Mouse (Mus musculus) thymus, adult 2 months (tissue): Measurements from ENCODE around the gene Rhoc. TPM values are rescaled to one million over a fixed set of nuclear protein-coding genes. Genes with fewer than 3 reads are reported as not detected.
"Not testable (repeated sequence)": the region's sequence is repeated elsewhere in the genome, so short reads cannot be mapped to it uniquely, and the experiment has no call there.

Experiments used
- DNase-seq: peaks from one replicate; pipeline ENCODE4 v3.0.0; 2021
- H3K27ac ChIP-seq: fragments of 200-500 bp; 2 replicates; pipeline ENCODE4 v1.5.1; 2012; ENCODE audit warnings: low read length, control low read depth; ENCODE audit not compliant: control insufficient read depth, insufficient read depth
- H3K27me3 ChIP-seq: fragments of 200-500 bp; 2 replicates; pipeline ENCODE4 v1.6.1; 2012; ENCODE audit warnings: mild to moderate bottlenecking, low read length, moderate library complexity, mixed read lengths; ENCODE audit not compliant: control insufficient read depth, insufficient read depth
- H3K36me3 ChIP-seq: fragments of 200-500 bp; 2 replicates; pipeline ENCODE4 v1.6.1; 2012; ENCODE audit warnings: mild to moderate bottlenecking, low read length, moderate library complexity; ENCODE audit not compliant: control insufficient read depth, insufficient read depth
- H3K4me1 ChIP-seq: fragments of 200-500 bp; replicated peaks from 2 replicates; pipeline ENCODE4 v1.6.1; 2012; ENCODE audit warnings: low read length; ENCODE audit not compliant: control insufficient read depth, insufficient read depth
- H3K4me3 ChIP-seq: fragments of 200-500 bp; 2 replicates; pipeline ENCODE4 v1.5.1; 2012; ENCODE audit warnings: mild to moderate bottlenecking, low read length, control low read depth, moderate library complexity; ENCODE audit not compliant: control insufficient read depth, insufficient read depth
- CTCF ChIP-seq: fragments of 200-500 bp; IDR thresholded peaks from 2 replicates; pipeline ENCODE4 v1.5.1; 2012; ENCODE audit warnings: mild to moderate bottlenecking, control low read depth, low read length, moderate library complexity, borderline replicate concordance; ENCODE audit not compliant: control insufficient read depth, poor library complexity, insufficient read depth; ENCODE audit errors: extremely low read depth
- POLR2A ChIP-seq: fragments of 200-500 bp; IDR thresholded peaks from 2 replicates; pipeline ENCODE4 v1.6.1; 2012; ENCODE audit warnings: mild to moderate bottlenecking, low read length, control low read depth, moderate library complexity; ENCODE audit not compliant: control insufficient read depth, poor library complexity, insufficient read depth; ENCODE audit errors: extremely low read depth
- WGBS: fragments of 180-500 bp; shearing (Covaris S2); methylation state at CpG from one replicate; pipeline ENCODE4 v1.1.7; 2018; 5-methylcytosine and 5-hydroxymethylcytosine counted together
- polyA plus RNA-seq: library from polyadenylated mRNA; depleted of rRNA; stranded (reverse); fragments of >200 nt; gene quantifications from 2 replicates; pipeline ENCODE4 v1.2.3, GENCODE M21; 2012; rRNA removed

Rhoc gene
- polyA plus RNA-seq = 14.8 and 23.5 TPM in 2 replicates

DNA sequence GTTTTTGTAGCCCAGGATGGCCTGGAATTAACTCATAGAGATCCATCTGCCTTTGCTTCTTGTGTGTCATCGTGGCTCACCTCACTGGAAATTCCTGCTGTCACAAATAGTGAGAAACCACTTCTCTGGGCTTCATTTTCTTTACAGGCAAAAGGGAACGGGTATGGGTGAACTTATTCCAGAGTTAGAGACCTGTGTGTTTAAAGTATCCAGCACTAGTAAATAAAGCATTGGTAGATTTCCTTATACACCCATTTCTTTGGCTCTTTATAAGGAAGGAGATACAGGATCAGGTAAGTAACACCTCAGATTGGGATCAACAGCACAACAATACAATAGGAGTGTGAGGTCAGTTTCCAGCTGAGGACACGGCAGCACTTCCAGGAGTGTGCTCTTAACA is at the start of gene Rhoc:
Gene Rhoc (plus strand): TSS at position 301 of the 400 bp plus-strand sequence.
- Histone ChIP-seq H3K4me3 (peak within 1 kb of the TSS; percentile 44), H3K27me3 (peaks cover 6% of the 10 kb centered on the region; the same call in 1 of the 2 replicates), H3K27ac (no peak within 1 kb of the TSS), H3K36me3 (no peaks in the 10 kb centered on the region), H3K4me1 (peaks cover 15% of the 10 kb centered on the region)
- no peak for DNase-seq
- WGBS = 67% methylated on average over 3 of the region's 3 CpGs
- TF ChIP-seq POLR2A = no peak
- no peak for TF ChIP-seq CTCF

GRCm38 (mm10) chr3:104741954-104742353 is 46.2 kb upstream of the Rhoc start:
- Histone ChIP-seq H3K27ac (no peak overlapping the region), H3K36me3 (no peaks in the 10 kb centered on the region), H3K27me3 (no peaks in the 10 kb centered on the region), H3K4me1 (no peaks in the 10 kb centered on the region), H3K4me3 (no peak overlapping the region)
- WGBS = 97% methylated on average over 3 of the region's 3 CpGs
- no peak for TF ChIP-seq POLR2A
- DNase-seq = no peak

GRCm38 (mm10) chr3:104743161-104743560 is 45.0 kb upstream of the Rhoc start:
- WGBS = 100% methylated on average over 1 of the region's 1 CpGs
- H3K36me3 ChIP-seq = no peaks in the 10 kb centered on the region
- no peaks in the 10 kb centered on the region for H3K4me1 ChIP-seq
- H3K27ac ChIP-seq = no peak overlapping the region
- TF ChIP-seq CTCF (no peak), POLR2A (no peak)
- H3K4me3 ChIP-seq = no peak overlapping the region
- H3K27me3 ChIP-seq = no peaks in the 10 kb centered on the region
- no peak for DNase-seq

GRCm38 (mm10) chr3:104743864-104744263 is 44.3 kb upstream of the Rhoc start:
- Histone ChIP-seq H3K4me1 (no peaks in the 10 kb centered on the region), H3K27ac (no peak overlapping the region), H3K4me3 (no peak overlapping the region), H3K27me3 (no peaks in the 10 kb centered on the region), H3K36me3 (no peaks in the 10 kb centered on the region)
- TF ChIP-seq POLR2A (no peak), CTCF (no peak)
- 24% methylated on average over 1 of the region's 1 CpGs for WGBS
- DNase-seq = no peak

DNA sequence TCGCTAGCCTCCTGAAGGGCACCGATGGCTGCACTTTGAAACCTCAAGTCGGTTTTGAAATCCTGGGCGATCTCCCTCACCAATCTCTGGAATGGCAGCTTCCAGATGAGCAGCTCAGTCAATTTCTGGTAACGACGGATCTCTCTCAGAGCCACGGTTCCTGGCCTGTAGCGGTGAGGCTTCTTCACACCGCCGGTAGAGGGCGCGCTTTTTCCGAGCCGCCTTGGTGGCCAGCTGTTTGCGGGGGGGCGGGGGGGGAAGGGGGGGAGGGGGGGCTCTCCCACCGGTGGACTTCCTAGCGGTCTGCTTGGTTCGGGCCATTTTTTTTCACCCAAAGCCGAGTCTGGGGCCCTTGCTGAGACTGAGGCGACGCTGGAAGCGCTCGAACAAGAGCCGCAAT is 35.3 kb upstream of the Rhoc start:
- H3K4me1 ChIP-seq, H3K4me3 ChIP-seq, H3K36me3 ChIP-seq, H3K27me3 ChIP-seq, H3K27ac ChIP-seq: not testable (repeated sequence)
- DNase-seq = peak; percentile 22
- WGBS = 34% methylated on average over 19 of the region's 25 CpGs

DNA sequence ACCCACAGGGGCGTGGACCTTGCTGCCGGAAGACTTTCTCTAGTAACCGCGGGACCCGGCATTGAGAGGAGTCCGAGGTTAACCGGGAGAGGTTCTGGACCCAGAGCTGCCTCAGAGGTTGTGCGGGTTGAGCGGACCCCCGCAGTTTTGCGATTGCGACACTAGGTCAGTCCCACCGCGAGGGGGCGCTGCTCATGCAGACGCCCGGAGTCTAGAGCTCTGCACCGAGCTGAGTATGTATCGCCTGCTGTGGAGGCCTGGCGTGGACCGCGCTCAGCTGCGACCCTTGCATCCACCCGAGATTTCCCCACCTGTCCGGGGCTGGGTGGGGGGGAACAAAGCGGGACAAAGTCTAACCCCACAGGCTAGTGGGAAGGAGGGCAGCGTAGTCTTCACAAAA is 29.8 kb upstream of the Rhoc start:
- no peaks in the 10 kb centered on the region; the same call in 1 of the 2 replicates for H3K4me1 ChIP-seq
- H3K27me3 ChIP-seq = no peaks in the 10 kb centered on the region; the same call in 1 of the 2 replicates
- TF ChIP-seq CTCF (peak; percentile 99), POLR2A (no peak)
- no peak overlapping the region for H3K27ac ChIP-seq
- no peak overlapping the region for H3K4me3 ChIP-seq
- H3K36me3 ChIP-seq = no peaks in the 10 kb centered on the region
- WGBS = 4% methylated on average over 27 of the region's 27 CpGs
- peak; percentile 66 for DNase-seq

DNA sequence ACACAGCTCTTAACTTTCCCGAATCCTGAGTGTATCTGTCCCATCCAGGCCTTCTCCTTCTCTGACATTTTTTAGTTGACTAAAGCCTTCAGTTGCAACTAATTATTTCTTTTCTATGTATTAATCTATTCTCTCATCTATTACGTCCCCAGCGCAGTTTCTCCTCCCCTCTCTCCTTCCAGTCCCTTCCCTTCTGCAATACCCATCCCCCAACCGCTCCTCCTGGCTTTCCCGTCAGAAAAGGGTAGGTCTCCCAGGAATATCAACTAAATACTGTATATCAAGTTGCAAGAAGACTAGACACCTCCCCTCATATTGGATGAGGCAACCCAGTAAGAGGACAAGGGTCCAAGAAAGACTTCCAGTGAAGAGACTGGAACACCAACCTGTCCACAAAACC is 29.3 kb upstream of the Rhoc start:
- no peak for DNase-seq
- Histone ChIP-seq H3K36me3 (no peaks in the 10 kb centered on the region), H3K27me3 (no peaks in the 10 kb centered on the region; the same call in 1 of the 2 replicates), H3K4me3 (no peak overlapping the region), H3K27ac (no peak overlapping the region), H3K4me1 (no peaks in the 10 kb centered on the region; the same call in 1 of the 2 replicates)
- TF ChIP-seq CTCF (no peak), POLR2A (no peak)
- WGBS = 51% methylated on average over 5 of the region's 5 CpGs

DNA sequence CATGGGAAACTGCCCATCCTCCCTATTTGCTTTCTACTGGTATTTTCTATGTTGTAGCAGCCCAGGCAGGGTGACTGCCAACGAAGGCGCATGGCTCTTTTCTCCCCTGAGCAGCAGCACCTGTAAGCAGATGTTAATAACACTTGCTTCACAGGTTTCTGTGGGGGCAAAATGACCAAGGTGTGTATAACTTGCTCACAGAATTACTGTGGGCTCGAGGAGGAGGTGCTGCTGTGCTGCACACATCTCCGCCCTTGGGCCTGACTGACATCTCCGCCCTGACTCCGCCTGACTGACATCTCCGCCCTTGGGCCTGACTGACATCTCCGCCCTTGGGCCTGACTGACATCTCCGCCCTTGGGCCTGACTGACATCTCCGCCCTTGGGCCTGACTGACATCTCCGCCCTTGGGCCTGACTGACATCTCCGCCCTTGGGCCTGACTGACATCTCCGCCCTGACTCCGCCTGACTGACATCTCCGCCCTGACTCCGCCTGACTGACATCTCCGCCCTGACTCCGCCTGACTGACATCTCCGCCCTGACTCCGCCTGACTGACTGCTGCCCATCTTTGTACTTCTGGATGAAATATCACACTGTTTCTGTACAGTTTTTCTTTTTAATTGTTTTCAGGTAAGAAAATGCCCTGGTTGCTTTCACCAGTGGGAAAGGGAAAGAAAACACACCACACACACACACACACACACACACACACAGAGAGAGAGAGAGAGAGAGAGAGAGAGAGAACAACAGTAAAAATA is 25.9 kb upstream of the Rhoc start:
- H3K27me3 ChIP-seq, H3K27ac ChIP-seq, H3K4me1 ChIP-seq, H3K36me3 ChIP-seq, H3K4me3 ChIP-seq, DNase-seq: not testable (repeated sequence)
- WGBS = 80% methylated on average over 20 of the region's 20 CpGs
